Mouse (Mus musculus) kidney, embryonic 16.5 days (tissue): ENCODE results near the gene Nim1k. TPM values are rescaled to one million over a fixed set of nuclear protein-coding genes. Genes with fewer than 3 reads are reported as not detected.

Experiments
- ATAC-seq: fragments of 200-750 bp; cut with Nextera tagmentation; 2 replicates; pipeline ENCODE4 v1.8.0; 2017; ENCODE audit warnings: moderate TSS enrichment; ENCODE audit not compliant: low FRiP score, low TSS enrichment
- H3K27ac ChIP-seq: fragments of 300-500 bp; sonication (generic); 2 replicates; pipeline ENCODE4 v1.5.1; 2014; ENCODE audit warnings: low read length
- H3K27me3 ChIP-seq: fragments of 300-500 bp; sonication (generic); 2 replicates; pipeline ENCODE4 v1.6.1; 2014; ENCODE audit warnings: low read length, control low read depth, mixed read lengths; ENCODE audit not compliant: insufficient read depth
- H3K36me3 ChIP-seq: fragments of 300-500 bp; sonication (generic); 2 replicates; pipeline ENCODE4 v1.6.1; 2014; ENCODE audit warnings: low read length, control low read depth, mixed read lengths; ENCODE audit not compliant: insufficient read depth
- H3K4me1 ChIP-seq: fragments of 300-500 bp; sonication (generic); 2 replicates; pipeline ENCODE4 v1.6.1; 2014; ENCODE audit warnings: low read length, control low read depth, mixed read lengths; ENCODE audit not compliant: insufficient read depth
- H3K4me2 ChIP-seq: fragments of 300-500 bp; sonication (generic); replicated peaks from 2 replicates; pipeline ENCODE4 v1.6.1; 2014; ENCODE audit warnings: low read depth, low read length
- H3K4me3 ChIP-seq: fragments of 300-500 bp; sonication (generic); 2 replicates; pipeline ENCODE4 v1.5.1; 2014; ENCODE audit warnings: mild to moderate bottlenecking, low read length
- H3K9ac ChIP-seq: fragments of 300-500 bp; sonication (generic); replicated peaks from 2 replicates; pipeline ENCODE4 v1.6.1; 2014; ENCODE audit warnings: low read length
- H3K9me3 ChIP-seq: fragments of 300-500 bp; sonication (generic); 2 replicates; pipeline ENCODE4 v1.6.1; 2016; ENCODE audit warnings: low read length, control low read depth
- WGBS: fragments of 180-500 bp; shearing (Covaris S2); extraction: QIAGEN DNeasy Blood & Tissue Kit; methylation state at CpG from one replicate; pipeline ENCODE4 v1.1.7; 2014; 5-methylcytosine and 5-hydroxymethylcytosine counted together
- polyA plus RNA-seq: library from polyadenylated mRNA; unstranded; fragments of >200 nt; fragmentation: Nextera tagmentation; extraction: Ambion mirVana; gene quantifications from 2 replicates; pipeline ENCODE4 v1.2.1, GENCODE M21; 2015

The Nim1k gene
- polyA plus RNA-seq, 1 experiment from 2014 or later: 1.3 TPM

DNA sequence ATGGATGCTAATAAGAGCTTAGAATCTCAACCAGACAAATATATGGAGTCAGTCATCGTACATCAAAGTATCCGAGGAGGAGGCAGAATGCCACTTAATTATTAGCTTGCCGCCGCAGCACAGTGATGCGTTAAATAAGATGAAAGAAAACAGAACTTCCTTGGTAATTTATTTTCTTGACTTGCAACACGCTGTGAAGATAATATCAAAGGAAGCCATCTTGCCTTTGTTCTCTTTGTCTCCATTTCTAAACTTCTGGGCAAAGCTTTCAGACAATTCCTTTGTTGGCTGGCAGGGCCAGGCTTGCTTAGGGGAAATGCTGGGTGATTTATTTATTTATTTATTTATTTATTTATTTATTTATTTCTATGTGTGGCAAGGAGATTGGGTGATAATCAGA, 24.2 kb downstream of the Nim1k start:
- Histone ChIP-seq H3K27me3 (no peaks in the 10 kb centered on the region), H3K36me3 (no peaks in the 10 kb centered on the region), H3K4me2 (no peak overlapping the region), H3K4me3 (no peak overlapping the region), H3K4me1 (no peaks in the 10 kb centered on the region), H3K9ac (no peak overlapping the region), H3K27ac (no peak overlapping the region), H3K9me3 (no peaks in the 10 kb centered on the region)
- no peak for ATAC-seq
- 24% methylated on average over 6 of the region's 6 CpGs for WGBS

DNA sequence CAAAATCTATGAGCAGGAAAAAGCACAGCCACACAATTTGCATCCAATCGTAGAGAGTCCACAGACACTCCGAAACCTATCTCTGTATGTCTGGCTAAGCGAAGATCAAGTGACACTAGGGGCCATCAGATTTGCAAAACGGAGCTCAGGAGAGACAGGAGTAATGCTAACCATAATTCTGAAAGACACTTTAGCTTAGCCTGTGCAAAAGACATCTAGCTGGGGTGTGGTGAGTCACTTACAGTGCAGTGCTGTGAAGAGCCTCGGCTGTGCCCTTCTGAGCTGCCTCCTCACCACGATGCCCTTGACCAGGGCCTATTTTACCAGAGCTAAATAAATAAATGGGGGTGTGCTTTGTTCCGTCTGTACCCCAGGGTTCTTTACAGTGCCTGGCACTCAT, 26.3 kb downstream of the Nim1k start:
- no peak overlapping the region for H3K9ac ChIP-seq
- no peaks in the 10 kb centered on the region for H3K36me3 ChIP-seq
- H3K27ac ChIP-seq: no peak overlapping the region
- WGBS: 74% methylated on average over 7 of the region's 7 CpGs
- no peak for ATAC-seq
- no peaks in the 10 kb centered on the region for H3K27me3 ChIP-seq
- no peak overlapping the region for H3K4me2 ChIP-seq
- H3K4me3 ChIP-seq: no peak overlapping the region
- no peaks in the 10 kb centered on the region for H3K4me1 ChIP-seq
- H3K9me3 ChIP-seq: no peaks in the 10 kb centered on the region

DNA sequence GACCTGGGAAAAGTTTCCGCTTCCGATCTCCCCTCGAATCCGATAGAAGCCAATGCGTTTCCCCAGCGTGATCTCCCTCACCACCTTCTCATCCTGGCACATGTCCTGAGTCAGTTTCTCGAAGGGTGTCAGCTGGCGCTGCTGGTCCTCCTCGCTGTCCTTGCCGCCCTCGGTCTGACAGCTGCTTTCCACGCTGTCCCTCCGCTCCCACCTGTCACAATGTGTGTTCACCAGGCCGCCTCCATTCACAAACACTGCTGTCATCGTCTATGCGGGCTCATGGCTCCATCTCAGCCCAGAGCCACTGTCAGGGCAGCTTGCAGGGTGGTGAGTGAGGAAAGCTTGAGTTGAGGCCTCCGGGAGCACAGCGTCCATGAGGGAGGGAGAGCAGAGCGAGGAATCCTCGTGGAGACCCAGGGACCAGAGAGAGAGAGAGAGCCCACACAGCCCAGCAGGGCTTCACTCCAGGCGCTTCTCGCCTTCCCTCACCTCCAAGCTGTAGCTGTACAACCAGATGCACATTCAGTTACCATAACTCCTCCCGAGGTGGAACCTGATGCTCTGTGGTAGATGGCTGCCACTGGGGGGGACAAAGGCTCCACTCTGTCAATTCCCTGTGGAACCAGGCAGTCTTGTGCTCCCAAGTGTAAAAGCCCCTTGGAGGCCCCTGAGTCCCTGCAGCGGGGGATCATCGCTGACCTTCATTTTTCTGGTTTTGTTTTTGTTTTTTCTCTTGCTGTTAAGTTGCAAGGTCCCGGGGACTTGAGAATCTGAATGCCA, 27.9 kb downstream of the Nim1k start:
- H3K36me3 ChIP-seq: no peaks in the 10 kb centered on the region
- no peak overlapping the region for H3K4me2 ChIP-seq
- ATAC-seq: peak; percentile 39; the same call in 1 of the 2 replicates

DNA sequence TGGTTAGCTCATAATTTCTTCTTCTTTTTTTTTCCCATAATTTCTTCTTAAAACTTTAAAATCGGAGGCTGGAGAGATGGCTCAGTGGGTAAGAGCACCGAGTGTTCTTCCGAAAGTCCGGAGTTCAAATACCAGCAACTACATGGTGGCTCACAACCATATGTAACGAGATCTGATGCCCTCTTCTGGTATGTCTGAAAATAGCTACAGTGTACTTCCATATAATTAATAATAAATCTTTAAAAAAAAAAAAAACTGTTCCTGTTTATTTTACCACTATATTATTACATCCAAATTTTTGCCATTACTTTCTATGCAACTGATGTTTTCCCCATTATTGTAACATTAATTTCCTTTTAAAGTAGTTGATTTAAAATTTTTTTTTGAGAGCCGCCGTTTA, 31.1 kb downstream of the Nim1k start:
- Histone ChIP-seq H3K9ac (no peak overlapping the region), H3K9me3 (no peaks in the 10 kb centered on the region), H3K4me1 (no peaks in the 10 kb centered on the region), H3K36me3 (no peaks in the 10 kb centered on the region), H3K27ac (no peak overlapping the region), H3K4me2 (no peak overlapping the region), H3K27me3 (no peaks in the 10 kb centered on the region), H3K4me3 (no peak overlapping the region)
- 88% methylated on average over 7 of the region's 7 CpGs for WGBS
- ATAC-seq: no peak

More for the DNA sequence above, 27.9 kb downstream of the Nim1k start:
- H3K4me1 ChIP-seq: no peaks in the 10 kb centered on the region
- H3K4me3 ChIP-seq: no peak overlapping the region
- no peak overlapping the region for H3K27ac ChIP-seq
- no peak overlapping the region for H3K9ac ChIP-seq
- WGBS: 63% methylated on average over 26 of the region's 26 CpGs
- no peaks in the 10 kb centered on the region for H3K9me3 ChIP-seq
- no peaks in the 10 kb centered on the region for H3K27me3 ChIP-seq

DNA sequence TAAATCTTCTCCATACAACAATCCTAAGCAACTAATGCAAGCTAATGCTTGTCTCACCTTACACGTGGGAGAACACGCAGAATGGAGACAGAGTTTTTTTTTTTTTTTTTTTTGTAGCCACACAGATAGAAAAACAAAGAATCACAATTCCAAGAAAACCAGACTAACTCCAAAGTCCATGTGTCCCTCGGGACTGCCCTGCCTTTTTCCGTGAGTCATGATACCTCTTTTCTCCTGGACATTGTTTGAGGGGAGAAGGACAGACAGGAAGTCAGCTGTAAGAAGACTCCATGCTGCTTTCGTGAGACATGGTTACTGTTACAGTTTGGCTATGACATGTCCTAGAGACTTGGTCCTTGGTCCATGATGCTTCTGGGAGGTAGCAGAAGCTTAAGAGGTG, 32.3 kb downstream of the Nim1k start:
- 66% methylated on average over 5 of the region's 5 CpGs for WGBS
- Histone ChIP-seq H3K4me1 (no peaks in the 10 kb centered on the region), H3K36me3 (no peaks in the 10 kb centered on the region), H3K4me2 (no peak overlapping the region), H3K27me3 (no peaks in the 10 kb centered on the region), H3K4me3 (no peak overlapping the region), H3K9ac (no peak overlapping the region), H3K9me3 (no peaks in the 10 kb centered on the region), H3K27ac (no peak overlapping the region)
- no peak for ATAC-seq

DNA sequence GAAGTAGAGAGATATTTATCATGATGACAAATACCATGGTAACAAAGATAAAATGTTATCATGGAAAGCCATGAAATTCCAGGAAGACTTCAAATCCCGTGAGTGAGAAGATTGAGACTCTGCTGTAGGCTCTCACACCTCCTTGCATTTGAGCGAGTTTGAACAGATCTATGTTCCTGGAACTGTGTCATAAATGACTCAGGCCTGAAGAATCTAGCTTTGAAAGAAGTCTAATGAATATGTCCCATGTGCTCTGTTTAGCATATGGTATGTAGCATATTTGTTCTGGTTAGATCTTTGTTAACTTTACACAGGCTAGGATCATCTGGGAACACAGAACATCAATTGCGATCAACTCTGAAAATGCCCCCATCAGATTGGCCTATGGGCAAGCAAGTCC, 33.2 kb downstream of the Nim1k start:
- no peak overlapping the region for H3K9ac ChIP-seq
- H3K4me1 ChIP-seq: no peaks in the 10 kb centered on the region
- ATAC-seq: no peak
- H3K9me3 ChIP-seq: no peaks in the 10 kb centered on the region
- H3K4me3 ChIP-seq: no peak overlapping the region
- H3K4me2 ChIP-seq: no peak overlapping the region
- WGBS: 88% methylated on average over 3 of the region's 3 CpGs
- no peaks in the 10 kb centered on the region for H3K36me3 ChIP-seq
- no peaks in the 10 kb centered on the region for H3K27me3 ChIP-seq
- no peak overlapping the region for H3K27ac ChIP-seq

DNA sequence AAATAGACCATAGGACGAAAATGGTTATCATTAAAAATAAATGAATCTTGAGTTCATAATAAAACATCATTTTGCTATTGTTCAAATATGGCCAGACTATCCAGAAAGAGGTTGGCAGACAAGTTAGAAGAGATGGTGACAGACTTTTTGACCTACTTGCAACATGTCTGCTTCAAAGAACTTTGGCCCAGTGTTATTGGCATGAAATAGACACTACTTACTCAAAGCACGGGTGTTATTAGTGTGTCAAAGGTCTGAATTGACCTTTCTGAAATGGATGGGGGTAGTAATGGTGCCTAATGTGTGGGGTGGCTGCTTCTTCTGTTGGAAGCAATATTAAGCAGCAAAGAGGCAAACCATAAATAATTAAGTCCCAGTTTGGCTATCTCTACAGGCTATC, 39.6 kb downstream of the Nim1k start:
- no peaks in the 10 kb centered on the region for H3K4me1 ChIP-seq
- H3K27ac ChIP-seq: no peak overlapping the region
- H3K27me3 ChIP-seq: no peaks in the 10 kb centered on the region
- H3K9me3 ChIP-seq: no peaks in the 10 kb centered on the region
- no peak for ATAC-seq
- no peak overlapping the region for H3K4me2 ChIP-seq
- no peak overlapping the region for H3K4me3 ChIP-seq
- no peak overlapping the region for H3K9ac ChIP-seq
- H3K36me3 ChIP-seq: no peaks in the 10 kb centered on the region
- WGBS: 80% methylated on average over 2 of the region's 2 CpGs

DNA sequence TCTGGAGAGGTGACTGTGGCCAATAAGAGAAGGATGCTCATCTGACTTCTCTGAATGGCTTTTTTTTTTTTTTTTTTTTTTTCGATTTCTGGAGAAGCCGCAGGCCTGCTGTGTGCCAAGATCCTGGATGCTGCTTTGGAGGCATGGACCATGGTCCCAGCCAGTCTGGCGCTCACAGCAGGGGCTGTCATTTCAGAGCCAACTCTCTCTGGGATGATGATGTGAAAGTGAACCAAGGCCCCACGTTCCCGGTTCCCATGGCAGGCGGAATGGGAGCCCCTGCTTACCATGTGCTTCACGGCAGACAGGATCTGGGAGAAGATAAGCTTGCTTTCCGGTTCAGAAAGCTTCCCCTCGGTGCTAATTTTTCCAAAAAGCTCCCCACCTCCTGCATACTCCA, 41.9 kb downstream of the Nim1k start:
- Histone ChIP-seq H3K9me3 (no peaks in the 10 kb centered on the region), H3K9ac (no peak overlapping the region), H3K4me2 (no peak overlapping the region), H3K4me1 (no peaks in the 10 kb centered on the region), H3K27me3 (no peaks in the 10 kb centered on the region), H3K27ac (no peak overlapping the region), H3K36me3 (peaks cover 9% of the 10 kb centered on the region; the same call in 1 of the 2 replicates), H3K4me3 (no peak overlapping the region)
- 74% methylated on average over 9 of the region's 9 CpGs for WGBS
- ATAC-seq: no peak

DNA sequence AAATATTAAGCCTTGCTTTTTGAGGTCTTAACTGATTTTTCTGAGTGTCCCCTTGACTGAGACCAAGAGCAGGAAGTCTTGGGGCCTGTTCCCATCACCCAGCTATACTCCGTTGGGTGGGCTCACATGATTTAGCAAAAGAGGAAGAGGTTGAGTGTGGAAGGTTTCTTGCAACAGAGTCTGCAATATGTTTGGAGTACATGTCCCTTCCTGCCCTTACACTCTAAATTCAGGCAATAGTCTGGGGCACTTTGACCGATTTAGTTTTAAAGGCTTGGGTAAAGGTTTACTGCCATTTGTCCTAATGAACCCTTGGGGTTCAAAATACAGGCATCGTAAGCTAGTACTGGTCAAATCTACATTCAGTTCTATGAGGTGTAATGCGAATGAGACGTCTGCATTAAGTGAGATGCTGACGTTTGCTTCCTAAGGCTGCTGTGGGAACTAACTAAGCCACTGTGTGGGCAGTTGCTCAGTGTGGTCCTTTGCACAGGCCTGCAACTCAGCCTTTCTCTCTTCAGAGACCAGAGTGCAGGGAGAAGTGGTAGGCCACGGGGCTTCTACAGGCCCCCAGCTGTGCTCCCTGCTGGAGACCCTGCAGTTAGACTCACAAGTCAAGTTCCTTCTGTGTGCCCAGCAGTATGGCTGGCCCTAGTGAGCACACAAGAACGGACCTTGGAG, 42.4 kb downstream of the Nim1k start:
- no peak for ATAC-seq
- Histone ChIP-seq H3K4me1 (no peaks in the 10 kb centered on the region), H3K4me2 (no peak overlapping the region), H3K4me3 (no peak overlapping the region), H3K27ac (no peak overlapping the region), H3K9ac (no peak overlapping the region), H3K27me3 (no peaks in the 10 kb centered on the region), H3K36me3 (peaks cover 9% of the 10 kb centered on the region; the same call in 1 of the 2 replicates), H3K9me3 (no peaks in the 10 kb centered on the region)
- WGBS: 66% methylated on average over 8 of the region's 8 CpGs

DNA sequence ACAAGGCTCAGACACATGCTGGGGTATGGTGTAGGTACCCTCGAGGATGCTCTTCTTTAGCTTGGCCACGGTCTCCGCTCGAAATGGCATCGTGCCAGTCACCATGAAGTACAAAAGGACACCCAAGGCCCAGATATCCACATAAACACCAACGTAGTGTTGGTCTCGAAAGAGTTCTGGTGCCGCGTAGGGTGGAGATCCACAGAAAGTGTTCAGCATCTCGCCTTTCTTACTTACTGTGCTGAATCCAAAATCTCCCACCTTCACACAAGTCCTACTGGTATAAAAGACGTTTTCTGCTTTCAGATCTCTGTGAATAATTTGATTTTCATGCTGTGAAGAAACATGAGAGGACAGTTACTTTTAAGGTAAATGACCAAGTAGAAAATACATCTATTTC, 43.2 kb downstream of the Nim1k start:
- no peaks in the 10 kb centered on the region for H3K27me3 ChIP-seq
- H3K9me3 ChIP-seq: no peaks in the 10 kb centered on the region
- H3K36me3 ChIP-seq: peaks cover 9% of the 10 kb centered on the region; the same call in 1 of the 2 replicates
- no peak for ATAC-seq
- no peak overlapping the region for H3K4me2 ChIP-seq
- 90% methylated on average over 11 of the region's 11 CpGs for WGBS
- H3K27ac ChIP-seq: no peak overlapping the region
- no peak overlapping the region for H3K9ac ChIP-seq
- no peak overlapping the region for H3K4me3 ChIP-seq
- no peaks in the 10 kb centered on the region for H3K4me1 ChIP-seq
